Mouse (Mus musculus) small intestine, adult 2 months (tissue): ENCODE data around the gene Snrnp70. TPM values are rescaled to one million over a fixed set of nuclear protein-coding genes. Genes with fewer than 3 reads are reported as not detected.

Experiments used
- H3K27ac ChIP-seq: fragments of 200-500 bp; 2 replicates; pipeline ENCODE4 v1.5.1; 2012; ENCODE audit warnings: low read depth, low read length, control low read depth, inconsistent platforms; ENCODE audit not compliant: insufficient read depth
- H3K27me3 ChIP-seq: fragments of 200-500 bp; 2 replicates; pipeline ENCODE4 v1.6.1; 2012; ENCODE audit warnings: mild to moderate bottlenecking, moderate library complexity, low read length, inconsistent platforms; ENCODE audit not compliant: control insufficient read depth, insufficient read depth
- H3K36me3 ChIP-seq: fragments of 200-500 bp; 2 replicates; pipeline ENCODE4 v1.6.1; 2012; ENCODE audit warnings: mild to moderate bottlenecking, low read length, control low read depth, inconsistent platforms; ENCODE audit not compliant: control insufficient read depth, insufficient read depth
- H3K4me1 ChIP-seq: fragments of 200-500 bp; 2 replicates; pipeline ENCODE4 v1.6.1; 2012; ENCODE audit warnings: low read length, inconsistent platforms, mixed read lengths; ENCODE audit not compliant: control insufficient read depth, insufficient read depth, insufficient read length
- H3K4me3 ChIP-seq: fragments of 200-500 bp; 2 replicates; pipeline ENCODE4 v1.5.1; 2012; ENCODE audit warnings: low read depth, mild to moderate bottlenecking, control low read depth, inconsistent platforms, low read length, moderate library complexity
- CTCF ChIP-seq: fragments of 200-500 bp; IDR thresholded peaks from 2 replicates; pipeline ENCODE4 v1.5.1; 2012; ENCODE audit warnings: low read depth, mild to moderate bottlenecking, control low read depth, inconsistent platforms, low read length, moderate library complexity, mixed read lengths; ENCODE audit not compliant: insufficient replicate concordance, insufficient read length; ENCODE audit errors: extremely low read depth
- POLR2A ChIP-seq: fragments of 200-500 bp; IDR thresholded peaks from 2 replicates; pipeline ENCODE4 v1.6.1; 2012; ENCODE audit warnings: low read depth, mild to moderate bottlenecking, control low read depth, inconsistent platforms, low read length, moderate library complexity
- WGBS: fragments of 180-500 bp; shearing (Covaris S2); methylation state at CpG from one replicate; pipeline ENCODE4 v1.1.7; 2018; 5-methylcytosine and 5-hydroxymethylcytosine counted together
- polyA plus RNA-seq: library from polyadenylated mRNA; depleted of rRNA; stranded (reverse); fragments of >200 nt; gene quantifications from 2 replicates; pipeline ENCODE4 v1.2.3, GENCODE M21; 2012

Snrnp70 gene
- polyA plus RNA-seq, 1 experiment: 122 TPM

DNA sequence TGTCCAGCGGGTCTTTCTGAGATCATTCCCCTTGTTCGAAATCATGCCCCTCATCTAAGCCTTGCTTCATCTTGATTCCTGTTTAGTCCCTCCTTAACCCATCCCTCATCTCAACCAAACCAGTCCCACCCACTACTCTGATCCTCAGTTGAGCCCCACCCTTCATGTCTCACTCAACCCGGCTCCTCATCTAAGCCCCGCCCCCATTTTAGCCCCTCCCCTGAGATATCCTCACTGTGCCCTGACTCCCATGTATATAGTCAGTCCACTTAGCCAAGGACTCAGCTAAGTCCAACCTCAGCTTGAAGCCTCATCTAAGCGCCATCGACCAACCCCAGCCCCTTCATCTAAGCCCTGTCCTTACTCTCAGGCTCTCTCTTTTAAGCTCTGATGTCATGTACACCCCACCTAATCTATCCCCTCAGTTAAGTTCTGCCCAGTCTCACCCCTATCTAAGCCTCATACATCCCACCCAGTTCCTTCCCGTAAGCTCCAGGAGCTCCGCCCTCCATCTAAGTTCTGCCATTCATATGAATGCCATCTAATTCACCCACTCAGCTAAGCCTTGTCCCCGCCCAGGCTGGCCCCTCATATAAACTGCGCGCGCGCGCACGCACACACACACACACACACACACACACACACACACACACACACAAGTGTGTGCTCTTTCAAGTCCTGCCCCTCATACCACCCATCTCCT, 40.1 kb downstream of the Snrnp70 start:
- Histone ChIP-seq H3K27ac (no peak overlapping the region), H3K27me3 (peaks cover 4% of the 10 kb centered on the region), H3K4me3 (no peak overlapping the region), H3K4me1 (no peaks in the 10 kb centered on the region), H3K36me3 (no peaks in the 10 kb centered on the region)
- WGBS: 60% methylated on average over 15 of the region's 15 CpGs
- TF ChIP-seq CTCF: no peak
- no peak for TF ChIP-seq POLR2A

DNA sequence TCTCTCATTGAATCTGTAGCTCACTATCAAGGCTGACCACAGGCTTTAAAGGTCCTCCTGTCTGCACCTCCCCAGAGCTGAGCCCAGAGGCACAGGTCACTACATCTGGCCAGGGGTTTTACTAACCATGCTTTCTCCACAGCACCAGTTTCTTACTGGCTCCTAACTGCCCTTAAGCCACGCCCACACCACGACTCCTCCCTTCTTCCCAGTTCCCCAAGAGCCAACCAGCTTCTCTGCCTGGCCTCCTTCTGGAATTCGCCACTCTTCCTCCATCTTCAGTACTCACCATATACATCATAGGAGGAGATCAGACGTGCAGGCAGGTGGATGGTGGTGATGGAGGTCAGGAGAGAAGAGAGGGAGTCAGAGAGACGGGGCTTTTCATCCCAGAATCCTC, 42.5 kb downstream of the Snrnp70 start:
- 25% methylated on average over 5 of the region's 5 CpGs for WGBS
- H3K4me3 ChIP-seq: no peak overlapping the region
- no peaks in the 10 kb centered on the region for H3K4me1 ChIP-seq
- no peaks in the 10 kb centered on the region for H3K27me3 ChIP-seq
- no peak for TF ChIP-seq CTCF
- TF ChIP-seq POLR2A: no peak
- no peaks in the 10 kb centered on the region for H3K36me3 ChIP-seq
- no peak overlapping the region for H3K27ac ChIP-seq

DNA sequence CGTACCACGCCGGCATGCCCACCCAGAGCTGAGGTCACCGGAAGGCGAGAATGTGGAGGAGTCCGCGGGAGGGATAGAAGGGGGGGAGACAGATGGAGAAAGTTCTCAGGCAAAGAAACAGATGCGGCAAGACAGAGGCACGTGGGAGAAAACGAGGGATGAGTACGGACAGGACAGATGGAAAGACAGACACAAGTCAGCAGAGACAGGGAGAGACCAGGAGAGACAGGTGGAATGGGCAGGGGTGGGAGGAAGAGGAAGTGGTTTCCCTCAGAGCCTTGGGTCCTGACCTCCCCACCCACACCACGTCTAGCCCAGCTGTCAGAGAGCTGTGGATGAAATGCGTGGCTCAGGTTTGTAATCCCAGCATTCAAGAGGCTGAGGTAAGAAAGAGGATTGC, 48.6 kb downstream of the Snrnp70 start:
- Histone ChIP-seq H3K27ac (no peak overlapping the region), H3K27me3 (no peaks in the 10 kb centered on the region; the same call in 1 of the 2 replicates), H3K4me1 (no peaks in the 10 kb centered on the region), H3K4me3 (no peak overlapping the region), H3K36me3 (no peaks in the 10 kb centered on the region)
- no peak for TF ChIP-seq CTCF
- TF ChIP-seq POLR2A: no peak
- 77% methylated on average over 13 of the region's 13 CpGs for WGBS

DNA sequence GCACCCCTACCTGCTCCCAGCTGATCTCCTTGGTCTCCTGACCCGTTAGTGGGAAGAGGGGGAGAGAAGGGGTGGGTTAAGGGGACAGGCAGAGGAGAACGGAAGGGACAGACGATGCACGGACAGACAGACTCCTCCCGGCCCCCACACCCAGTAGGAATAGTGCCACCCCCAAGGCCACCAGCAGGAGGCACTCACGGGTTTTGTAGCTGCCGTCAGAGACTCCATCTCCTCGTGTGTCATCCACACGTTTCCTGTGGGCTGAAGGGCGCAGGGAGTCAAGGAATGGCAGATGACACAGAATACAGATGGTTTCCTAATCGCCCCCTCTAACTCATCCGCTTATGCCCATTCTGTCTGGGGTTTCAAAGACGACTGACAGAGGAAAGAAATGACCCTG, 52.0 kb downstream of the Snrnp70 start:
- no peak overlapping the region for H3K27ac ChIP-seq
- WGBS: 34% methylated on average over 13 of the region's 13 CpGs
- H3K36me3 ChIP-seq: no peaks in the 10 kb centered on the region
- H3K4me1 ChIP-seq: peaks cover 18% of the 10 kb centered on the region; the same call in 1 of the 2 replicates
- H3K27me3 ChIP-seq: no peaks in the 10 kb centered on the region; the same call in 1 of the 2 replicates
- H3K4me3 ChIP-seq: no peak overlapping the region
- TF ChIP-seq CTCF: peak; percentile 41; the same call in 1 of the 2 replicates
- no peak for TF ChIP-seq POLR2A

DNA sequence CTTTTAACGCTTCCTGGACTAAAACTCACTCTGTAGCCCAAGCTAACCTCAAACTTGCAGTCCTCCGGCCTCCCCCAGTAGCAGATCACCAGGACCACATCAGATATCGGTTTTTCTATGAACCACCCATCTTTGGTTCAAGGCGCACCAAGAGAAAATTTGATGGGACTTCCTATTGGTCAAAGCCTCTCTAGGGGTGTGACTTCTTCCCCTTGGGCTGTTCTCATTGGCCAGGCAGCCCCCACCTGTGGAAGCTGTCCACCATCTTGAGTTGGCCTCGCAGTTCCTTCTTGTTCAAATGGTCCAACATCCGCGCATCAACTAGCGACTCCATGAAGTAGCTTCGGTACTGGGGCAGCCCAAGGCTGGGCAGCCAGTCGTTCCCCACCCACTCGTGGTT, 53.5 kb downstream of the Snrnp70 start:
- H3K4me3 ChIP-seq: no peak overlapping the region
- TF ChIP-seq POLR2A (no peak), CTCF (no peak)
- 92% methylated on average over 11 of the region's 11 CpGs for WGBS
- no peak overlapping the region for H3K27ac ChIP-seq
- peaks cover 31% of the 10 kb centered on the region for H3K4me1 ChIP-seq
- no peaks in the 10 kb centered on the region; the same call in 1 of the 2 replicates for H3K27me3 ChIP-seq
- H3K36me3 ChIP-seq: no peaks in the 10 kb centered on the region

DNA sequence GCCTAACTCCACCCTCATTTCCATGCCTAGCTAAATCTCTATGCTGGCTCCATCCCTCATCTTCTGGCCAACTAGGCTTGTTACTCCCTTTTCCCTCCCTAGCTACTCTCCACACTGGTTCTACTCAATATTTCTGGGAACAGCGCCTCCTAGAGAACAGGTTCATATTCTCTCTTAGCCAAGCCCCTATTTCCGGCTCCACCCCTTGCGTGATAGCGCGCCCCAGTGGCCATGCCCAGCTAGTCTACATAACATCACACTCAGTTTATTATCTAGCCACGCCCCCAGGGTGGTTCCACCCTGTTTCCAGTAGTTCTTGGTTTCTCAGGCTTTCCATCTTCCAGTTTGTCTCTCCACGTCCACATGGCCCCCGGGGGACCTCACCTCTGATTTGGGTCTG, 54.2 kb downstream of the Snrnp70 start:
- WGBS: 2% methylated on average over 8 of the region's 8 CpGs
- TF ChIP-seq CTCF (peak; percentile 87; the same call in 1 of the 2 replicates), POLR2A (no peak)
- no peaks in the 10 kb centered on the region; the same call in 1 of the 2 replicates for H3K27me3 ChIP-seq
- peak overlapping the region; percentile 65 for H3K4me3 ChIP-seq
- H3K4me1 ChIP-seq: peaks cover 31% of the 10 kb centered on the region
- peak overlapping the region; percentile 18 for H3K27ac ChIP-seq
- H3K36me3 ChIP-seq: no peaks in the 10 kb centered on the region

DNA sequence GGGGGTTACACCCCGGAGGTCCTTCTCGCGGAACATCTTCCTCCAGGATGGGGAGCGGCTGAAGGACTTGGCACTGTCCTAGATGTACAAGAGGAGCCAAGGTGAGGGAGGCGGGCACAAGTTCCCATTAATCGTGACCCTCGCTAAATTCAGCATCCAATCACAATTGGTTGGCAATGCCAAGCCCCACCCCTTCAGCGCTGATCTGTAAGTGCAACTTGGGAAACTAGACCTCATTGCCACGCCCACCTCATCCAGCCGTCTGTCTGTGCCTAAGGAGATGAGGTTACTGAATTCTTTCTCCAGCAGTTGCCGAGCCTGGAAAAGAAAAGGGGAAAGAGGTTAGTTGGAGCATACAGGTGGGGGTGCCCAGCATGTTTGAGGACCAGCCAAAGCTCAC, 54.9 kb downstream of the Snrnp70 start:
- peaks cover 31% of the 10 kb centered on the region for H3K4me1 ChIP-seq
- H3K27me3 ChIP-seq: no peaks in the 10 kb centered on the region; the same call in 1 of the 2 replicates
- H3K27ac ChIP-seq: peak overlapping the region; percentile 78
- WGBS: 2% methylated on average over 11 of the region's 11 CpGs
- TF ChIP-seq POLR2A: peak; percentile 27; the same call in 1 of the 2 replicates
- TF ChIP-seq CTCF: no peak
- H3K4me3 ChIP-seq: peak overlapping the region; percentile 65
- no peaks in the 10 kb centered on the region for H3K36me3 ChIP-seq
